Mouse (Mus musculus) E14TG2a.4 (cell line): ENCODE results near the gene Pbxip1.

Experiments
- H3K27me3 ChIP-seq: 2 replicates; pipeline ENCODE4 v1.6.1; 2014; ENCODE audit warnings: low read length, control low read depth; ENCODE audit not compliant: insufficient read depth
- H3K36me3 ChIP-seq: 2 replicates; pipeline ENCODE4 v1.6.1; 2014; ENCODE audit warnings: low read length, control low read depth; ENCODE audit not compliant: insufficient read depth
- H3K4me1 ChIP-seq: replicated peaks from 2 replicates; pipeline ENCODE4 v1.6.1; 2014; ENCODE audit warnings: low read depth, low read length, control low read depth
- H3K4me3 ChIP-seq: replicated peaks from 2 replicates; pipeline ENCODE4 v1.5.1; 2014; ENCODE audit warnings: mild to moderate bottlenecking, low read length
- H3K9me3 ChIP-seq: 2 replicates; pipeline ENCODE4 v1.6.1; 2014; ENCODE audit warnings: low read length, control low read depth
- CTCF ChIP-seq: conservative IDR thresholded peaks from 2 replicates; pipeline ENCODE4 v1.5.1; 2014; ENCODE audit warnings: low read length
- NANOG ChIP-seq: IDR thresholded peaks from 2 replicates; pipeline ENCODE4 v1.6.1; 2014; ENCODE audit warnings: borderline replicate concordance, low read length, mixed read lengths
- POU5F1 ChIP-seq: IDR thresholded peaks from 2 replicates; pipeline ENCODE4 v1.6.1; 2014; ENCODE audit warnings: low read length, borderline replicate concordance

Pbxip1 gene

DNA sequence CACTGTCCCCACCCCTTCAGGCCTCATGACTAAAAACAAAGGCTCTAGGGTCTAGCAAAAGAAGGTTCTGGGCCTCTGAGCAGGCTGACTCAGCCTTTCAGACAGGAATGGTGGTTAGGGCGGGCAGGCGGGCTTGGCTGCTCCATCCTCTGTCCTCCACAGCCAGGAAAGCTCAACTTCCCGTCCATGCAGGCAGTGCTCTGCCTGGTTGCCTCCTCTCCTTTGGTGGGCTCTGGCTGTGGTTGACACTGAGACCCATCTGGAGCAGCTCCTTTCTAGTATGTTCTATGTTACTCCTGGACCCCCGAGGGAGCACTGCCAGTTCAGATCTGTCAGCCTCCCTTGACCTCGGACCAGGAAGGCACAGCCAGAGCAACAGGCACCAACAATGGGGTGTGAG is 33.8 kb upstream of the Pbxip1 start, which contains the start of gene Lenep:
TSS of gene Lenep (minus strand) at position 101 of the 400 bp plus-strand sequence.
- Histone ChIP-seq H3K9me3 (no peaks in the 10 kb centered on the region), H3K4me1 (peaks cover 39% of the 10 kb centered on the region), H3K36me3 (peaks cover 64% of the 10 kb centered on the region), H3K4me3 (no peak within 1 kb of the TSS), H3K27me3 (peaks cover 2% of the 10 kb centered on the region; the same call in 1 of the 2 replicates)
- TF ChIP-seq CTCF: no peak
- no peak for TF ChIP-seq NANOG
- TF ChIP-seq POU5F1: no peak

DNA sequence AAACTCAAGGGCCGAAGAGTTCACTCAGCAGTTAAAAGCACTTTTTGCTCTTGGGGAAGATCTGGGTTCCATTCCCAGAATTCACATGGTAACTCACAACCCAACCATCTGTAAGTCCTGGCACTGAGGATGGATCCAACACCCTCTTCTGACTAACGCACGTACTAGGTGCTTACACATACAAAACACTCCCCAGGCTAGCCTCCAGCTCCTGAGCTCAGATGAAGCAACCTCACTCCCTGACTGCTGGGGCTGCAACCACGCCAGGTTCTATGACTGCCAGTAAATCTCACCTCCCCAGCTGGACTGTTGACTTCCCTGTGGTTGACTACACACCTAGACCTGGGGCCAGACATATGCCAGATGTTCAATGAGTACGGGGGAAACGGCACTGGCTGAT is 29.6 kb upstream of the Pbxip1 start:
- TF ChIP-seq POU5F1: no peak

DNA sequence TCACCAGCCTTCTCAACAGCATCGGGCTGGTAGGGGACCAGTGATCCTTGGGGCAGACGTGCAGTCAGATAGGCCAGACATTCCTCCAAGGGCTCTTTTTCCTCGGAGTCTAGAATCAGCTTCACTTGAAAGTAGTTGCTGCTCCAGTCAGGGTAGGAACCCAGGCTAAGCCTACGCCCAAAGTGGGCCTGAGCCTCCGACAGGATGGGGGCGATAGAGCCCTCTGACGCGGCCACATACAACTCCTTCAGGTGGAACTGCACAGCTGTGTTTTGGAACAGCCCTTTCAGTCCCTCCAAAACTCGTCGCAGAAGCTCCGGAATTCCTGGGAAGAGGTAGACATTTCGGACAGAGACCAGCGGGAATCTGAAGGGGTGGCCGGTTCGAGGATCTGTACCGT is 28.1 kb upstream of the Pbxip1 start:
- H3K27me3 ChIP-seq: no peaks in the 10 kb centered on the region
- peaks cover 53% of the 10 kb centered on the region for H3K4me1 ChIP-seq
- no peaks in the 10 kb centered on the region for H3K9me3 ChIP-seq
- 0 out of 2 replicates have a peak, but pooled peaks have one; percentile 5 for TF ChIP-seq CTCF
- TF ChIP-seq NANOG: no peak
- peaks cover 58% of the 10 kb centered on the region for H3K36me3 ChIP-seq
- H3K4me3 ChIP-seq: peak overlapping the region; percentile 70

More for the DNA sequence above, 29.6 kb upstream of the Pbxip1 start:
- H3K4me3 ChIP-seq: no peak overlapping the region
- H3K36me3 ChIP-seq: peaks cover 67% of the 10 kb centered on the region
- peaks cover 59% of the 10 kb centered on the region for H3K4me1 ChIP-seq
- no peaks in the 10 kb centered on the region for H3K9me3 ChIP-seq
- no peaks in the 10 kb centered on the region for H3K27me3 ChIP-seq

DNA sequence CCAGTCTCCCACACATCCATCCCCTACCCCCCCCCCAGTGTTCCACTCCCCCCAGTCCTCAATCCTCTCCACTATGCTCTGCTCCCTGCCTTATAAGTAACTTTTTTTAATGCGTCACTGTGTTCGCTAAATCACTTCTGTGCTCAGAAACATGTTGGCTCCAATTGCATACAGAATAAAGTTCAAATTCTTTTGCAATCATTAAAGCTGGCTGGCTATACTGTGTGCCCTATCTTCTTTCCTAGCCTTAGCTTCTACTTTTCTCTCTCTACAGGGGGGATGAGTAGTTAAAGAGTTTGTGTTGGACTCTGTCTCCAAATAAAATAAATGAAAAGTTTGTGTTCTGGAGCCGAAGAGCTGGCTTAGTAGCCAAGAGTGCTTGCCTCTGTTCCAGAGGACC is 26.8 kb upstream of the Pbxip1 start:
- TF ChIP-seq CTCF (no peak), NANOG (no peak), POU5F1 (no peak)
- H3K4me3 ChIP-seq: no peak overlapping the region
- no peaks in the 10 kb centered on the region for H3K27me3 ChIP-seq
- peaks cover 55% of the 10 kb centered on the region for H3K4me1 ChIP-seq
- H3K36me3 ChIP-seq: peaks cover 58% of the 10 kb centered on the region
- H3K9me3 ChIP-seq: no peaks in the 10 kb centered on the region

DNA sequence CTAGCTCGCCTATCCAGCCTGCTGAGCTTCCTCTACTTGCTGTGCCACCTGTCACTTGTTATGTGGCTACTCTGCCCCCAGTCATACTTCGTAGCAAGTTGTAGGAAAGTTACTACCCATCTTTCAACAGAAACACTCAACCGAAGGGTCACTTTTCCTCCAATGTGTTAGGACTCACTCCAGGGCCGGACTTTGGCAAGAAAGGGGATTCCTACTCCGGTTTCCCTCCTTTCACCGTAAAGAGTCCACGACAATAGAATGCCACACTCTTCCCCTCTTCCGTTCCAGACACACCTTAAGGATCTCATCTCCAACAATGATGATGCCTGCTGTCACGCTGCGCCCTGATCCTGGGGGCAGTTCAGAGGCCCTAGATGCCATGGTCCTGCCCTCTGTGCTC is 25.6 kb upstream of the Pbxip1 start:
- no peaks in the 10 kb centered on the region for H3K9me3 ChIP-seq
- H3K36me3 ChIP-seq: peaks cover 58% of the 10 kb centered on the region
- H3K27me3 ChIP-seq: no peaks in the 10 kb centered on the region
- H3K4me1 ChIP-seq: peaks cover 59% of the 10 kb centered on the region
- TF ChIP-seq NANOG: no peak
- TF ChIP-seq POU5F1: no peak
- TF ChIP-seq CTCF: no peak
- peak overlapping the region; percentile 85 for H3K4me3 ChIP-seq

DNA sequence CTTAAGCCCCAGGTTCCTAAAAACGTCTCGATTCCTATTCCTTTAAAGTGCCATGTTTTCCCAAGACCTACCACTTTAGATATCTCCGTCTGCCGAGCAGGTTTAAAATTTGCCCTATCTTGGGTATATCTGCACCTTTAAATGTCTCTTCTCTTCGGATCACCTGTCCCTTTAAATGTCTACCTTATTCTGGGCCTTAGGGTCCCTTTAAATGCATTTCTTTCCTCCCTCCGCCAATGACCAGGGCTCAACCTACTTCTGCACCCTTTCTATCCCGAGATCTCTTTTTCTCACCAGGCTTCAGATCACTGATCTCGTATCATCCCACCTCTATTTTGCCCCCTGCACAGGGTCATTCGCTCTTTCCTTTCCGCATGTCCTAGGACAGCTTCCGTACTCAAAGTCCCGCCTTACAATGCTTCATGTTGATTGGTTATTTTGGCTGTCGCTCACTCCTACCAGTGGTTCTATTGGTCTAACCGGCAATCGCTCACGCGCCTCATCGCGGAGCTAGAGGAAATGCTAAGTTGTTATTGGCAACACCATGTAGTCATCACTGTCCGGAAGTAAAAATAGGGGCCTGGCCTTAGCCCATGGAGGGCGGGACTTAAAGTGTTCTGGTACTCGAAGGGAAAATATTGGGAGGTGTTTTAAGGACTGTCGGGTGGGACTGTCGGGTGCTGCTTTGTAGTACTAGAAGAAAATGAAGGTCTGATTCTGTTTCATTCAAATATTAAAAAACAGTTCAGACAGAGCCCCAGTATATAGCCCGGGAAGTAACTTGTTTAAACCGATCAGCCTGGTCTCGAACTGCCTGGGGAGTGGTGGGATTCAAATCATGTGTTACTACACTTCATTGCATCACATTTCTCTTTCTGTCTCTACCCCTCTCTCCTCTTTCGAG is 24.8 kb upstream of the Pbxip1 start, which contains the start of gene Flad1:
TSS of gene Flad1 (minus strand) at position 381 of the 904 bp plus-strand sequence.
- Histone ChIP-seq H3K4me1 (peaks cover 68% of the 10 kb centered on the region), H3K27me3 (no peaks in the 10 kb centered on the region), H3K36me3 (peaks cover 61% of the 10 kb centered on the region), H3K9me3 (no peaks in the 10 kb centered on the region), H3K4me3 (peak within 1 kb of the TSS; percentile 85)
- TF ChIP-seq CTCF (no peak), POU5F1 (no peak)

DNA sequence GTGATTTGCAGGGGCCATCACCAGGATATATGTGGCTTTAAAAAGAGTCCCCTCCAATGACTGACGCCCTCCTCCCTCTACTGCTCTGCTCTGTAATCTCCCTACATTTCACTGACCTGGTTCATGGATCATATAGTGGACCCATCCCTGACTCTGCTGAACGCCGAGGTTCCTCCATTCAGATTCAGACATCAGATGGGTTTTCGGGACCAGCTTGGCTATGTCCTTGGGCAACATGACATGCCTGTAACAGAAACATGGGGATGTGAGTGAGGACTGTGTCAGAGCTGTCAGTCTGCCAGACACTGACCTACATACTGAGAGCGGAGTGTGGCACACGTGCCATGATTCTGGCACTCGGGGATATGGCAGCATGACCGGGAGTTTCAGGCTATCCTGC is 20.3 kb upstream of the Pbxip1 start:
- no peaks in the 10 kb centered on the region for H3K27me3 ChIP-seq
- peaks cover 42% of the 10 kb centered on the region for H3K36me3 ChIP-seq
- H3K4me3 ChIP-seq: peak overlapping the region; percentile 83
- H3K9me3 ChIP-seq: no peaks in the 10 kb centered on the region
- TF ChIP-seq POU5F1 (no peak), CTCF (no peak), NANOG (no peak)
- H3K4me1 ChIP-seq: peaks cover 46% of the 10 kb centered on the region

DNA sequence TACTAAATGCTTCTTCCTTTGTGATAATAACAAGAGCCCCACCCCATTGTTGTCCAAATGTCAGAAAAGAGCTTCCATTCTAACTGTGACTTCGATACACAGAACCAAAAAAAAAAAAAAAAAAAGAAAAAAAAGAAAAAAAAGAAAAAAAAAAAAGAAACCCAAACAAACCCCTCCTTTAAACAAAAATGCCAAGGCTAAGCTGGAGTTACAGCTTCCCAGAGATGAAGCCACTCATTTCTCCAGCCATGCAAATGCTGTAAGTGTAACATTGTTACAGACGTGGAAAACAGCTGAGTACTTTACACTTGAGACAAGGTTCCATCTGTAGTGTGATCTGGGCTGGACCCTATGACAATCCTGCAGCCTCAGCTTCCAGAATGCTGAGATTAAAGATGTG is 19.4 kb upstream of the Pbxip1 start:
- TF ChIP-seq CTCF (no peak), NANOG (no peak), POU5F1 (no peak)
- H3K4me3 ChIP-seq: peak overlapping the region; percentile 83
- no peaks in the 10 kb centered on the region for H3K27me3 ChIP-seq

DNA sequence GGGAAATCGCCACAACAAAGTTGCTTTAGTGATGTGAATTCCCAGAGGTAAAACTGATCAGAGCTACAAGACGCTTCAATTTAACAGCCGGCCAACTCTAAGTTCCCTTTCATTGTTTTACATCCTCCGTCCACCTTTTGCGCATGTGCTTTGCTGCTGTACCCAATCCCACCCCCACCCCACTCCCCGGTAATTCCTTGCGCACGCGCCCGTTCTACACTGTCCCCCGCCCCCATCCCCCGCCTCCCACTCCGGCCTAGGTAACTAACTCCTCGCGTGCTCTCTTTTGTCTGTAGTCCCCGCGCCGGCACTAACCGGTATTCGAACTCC is 18.7 kb upstream of the Pbxip1 start:
- H3K27me3 ChIP-seq: no peaks in the 10 kb centered on the region
- no peaks in the 10 kb centered on the region for H3K9me3 ChIP-seq
- TF ChIP-seq CTCF (no peak), POU5F1 (no peak), NANOG (no peak)
- peaks cover 44% of the 10 kb centered on the region for H3K36me3 ChIP-seq
- H3K4me1 ChIP-seq: peaks cover 55% of the 10 kb centered on the region
- peak overlapping the region; percentile 83 for H3K4me3 ChIP-seq

More for the DNA sequence above, 19.4 kb upstream of the Pbxip1 start:
- Histone ChIP-seq H3K4me1 (peaks cover 52% of the 10 kb centered on the region), H3K36me3 (peaks cover 42% of the 10 kb centered on the region), H3K9me3 (no peaks in the 10 kb centered on the region)
